Mouse (Mus musculus): ENCODE data around the gene Chchd6.

The Chchd6 gene

DNA sequence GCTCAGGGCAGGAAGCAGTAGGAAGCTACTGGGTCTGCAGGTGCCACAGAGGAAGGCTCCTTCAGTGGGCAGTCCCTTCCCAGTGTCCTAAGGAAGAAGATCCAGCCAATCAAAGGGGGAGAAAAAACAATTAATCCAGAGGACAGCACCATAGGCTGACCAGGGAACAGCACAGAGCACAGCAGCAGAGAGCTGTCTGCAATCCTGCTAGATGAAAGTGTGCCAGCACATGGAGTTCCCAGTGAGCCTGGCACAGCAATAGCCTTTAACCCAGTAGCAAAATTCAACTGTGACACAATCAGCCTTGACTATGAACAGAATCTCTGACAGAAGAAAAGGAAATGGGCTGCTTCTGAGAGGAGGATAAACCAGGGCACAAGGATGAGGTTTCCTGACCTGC, 9.8 kb downstream of the Chchd6 start:
- DNase-seq (ENCODE audit: low read depth, low spot score): no peak

DNA sequence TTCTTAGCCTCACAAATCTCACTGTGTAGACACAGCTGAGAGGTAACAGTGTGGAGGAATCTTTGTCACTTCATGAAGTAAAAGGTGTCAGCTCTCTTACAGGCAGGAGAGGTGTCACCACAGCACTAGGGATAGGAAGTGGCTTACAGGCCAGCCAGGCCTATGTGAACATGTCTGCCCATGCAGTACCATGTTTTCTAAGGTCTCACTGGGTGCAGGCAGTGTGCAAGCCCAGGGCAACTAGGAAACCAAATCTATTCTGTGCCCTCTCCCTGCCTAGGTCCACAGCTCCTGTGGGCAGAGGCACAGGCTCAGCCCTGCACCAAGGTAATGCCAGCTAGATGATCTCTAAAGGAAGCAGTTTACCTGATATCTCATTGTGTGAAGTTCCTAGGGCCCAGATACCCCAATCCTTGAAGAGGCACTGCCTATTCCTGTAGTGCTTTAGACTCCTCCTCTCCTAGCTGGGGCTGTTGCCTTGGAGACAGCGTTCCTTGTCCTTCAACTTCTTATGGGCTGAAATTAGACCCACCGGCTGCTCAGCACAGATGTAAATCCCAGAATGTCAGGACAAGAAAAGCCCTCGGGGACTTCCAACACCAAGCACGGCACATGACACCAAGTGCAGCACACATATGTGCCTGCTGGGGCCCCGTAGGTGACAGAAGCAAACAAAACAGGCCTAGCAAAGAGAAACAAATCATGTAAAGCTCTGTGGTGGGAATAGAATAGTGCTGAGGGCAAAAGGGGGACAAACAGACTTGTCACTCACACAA, 10.6 kb downstream of the Chchd6 start:
- peak; percentile 63 for DNase-seq (ENCODE audit: low read depth, low spot score)

DNA sequence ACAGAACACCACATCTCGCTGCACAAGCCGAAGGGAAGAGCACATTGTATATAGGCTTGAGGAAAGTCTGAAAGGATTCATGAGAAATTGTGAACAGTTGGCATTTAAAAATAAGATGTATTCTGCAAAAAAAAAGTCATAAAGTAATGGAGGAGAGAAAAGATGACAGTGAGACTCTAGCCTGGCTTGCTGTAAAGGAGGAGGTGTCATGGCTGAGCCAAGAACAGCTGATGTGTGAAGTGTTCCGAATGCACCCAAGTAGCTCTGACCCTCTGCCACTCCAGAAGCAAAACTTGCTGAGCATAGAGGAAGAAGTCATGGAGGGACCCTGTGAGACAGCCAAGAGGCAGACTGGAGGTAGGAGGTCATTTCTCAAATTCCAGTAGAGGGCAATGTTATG, 12.3 kb downstream of the Chchd6 start:
- no peak for DNase-seq (ENCODE audit: low read depth, low spot score)

DNA sequence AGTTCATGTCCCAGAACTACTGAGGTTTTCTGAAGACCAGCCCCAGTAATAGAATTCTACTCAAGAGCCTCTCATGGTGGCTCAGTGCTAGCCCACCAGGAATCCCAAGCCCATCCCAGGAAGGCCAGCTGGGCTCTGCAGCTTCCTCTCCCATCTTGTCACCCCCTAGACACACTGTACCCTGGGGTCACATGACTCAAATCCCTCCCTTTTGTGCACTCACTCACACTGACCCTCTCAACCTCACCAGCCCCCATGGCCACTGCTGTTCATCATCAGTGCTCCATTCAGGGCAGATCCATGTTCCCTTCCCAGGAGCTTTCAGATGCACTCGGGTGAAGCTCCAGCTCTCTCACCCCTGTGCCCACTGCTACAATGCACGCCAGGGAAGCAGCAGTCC, 20.8 kb downstream of the Chchd6 start:
- DNase-seq (ENCODE audit: low read depth, low spot score): no peak

DNA sequence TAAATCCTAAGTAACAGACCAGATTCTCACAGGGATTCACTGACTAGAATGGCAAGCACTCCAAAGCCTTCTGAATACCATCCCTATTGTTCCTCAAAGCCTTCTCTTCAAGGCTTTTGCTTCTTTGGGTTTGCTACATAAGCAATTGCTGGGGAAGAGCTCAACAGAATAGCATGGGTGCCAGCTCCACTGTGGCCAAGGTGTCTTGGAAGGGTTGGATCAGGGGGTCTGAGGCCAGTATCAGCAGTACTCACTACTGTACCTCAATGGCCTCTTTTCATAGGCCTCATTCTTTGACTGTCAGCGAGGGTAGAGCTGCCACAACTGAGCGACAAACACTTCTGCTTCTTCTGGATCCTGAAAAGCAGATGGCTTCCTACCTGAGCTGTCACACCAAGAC, 21.7 kb downstream of the Chchd6 start:
- no peak for DNase-seq (ENCODE audit: low read depth, low spot score)

DNA sequence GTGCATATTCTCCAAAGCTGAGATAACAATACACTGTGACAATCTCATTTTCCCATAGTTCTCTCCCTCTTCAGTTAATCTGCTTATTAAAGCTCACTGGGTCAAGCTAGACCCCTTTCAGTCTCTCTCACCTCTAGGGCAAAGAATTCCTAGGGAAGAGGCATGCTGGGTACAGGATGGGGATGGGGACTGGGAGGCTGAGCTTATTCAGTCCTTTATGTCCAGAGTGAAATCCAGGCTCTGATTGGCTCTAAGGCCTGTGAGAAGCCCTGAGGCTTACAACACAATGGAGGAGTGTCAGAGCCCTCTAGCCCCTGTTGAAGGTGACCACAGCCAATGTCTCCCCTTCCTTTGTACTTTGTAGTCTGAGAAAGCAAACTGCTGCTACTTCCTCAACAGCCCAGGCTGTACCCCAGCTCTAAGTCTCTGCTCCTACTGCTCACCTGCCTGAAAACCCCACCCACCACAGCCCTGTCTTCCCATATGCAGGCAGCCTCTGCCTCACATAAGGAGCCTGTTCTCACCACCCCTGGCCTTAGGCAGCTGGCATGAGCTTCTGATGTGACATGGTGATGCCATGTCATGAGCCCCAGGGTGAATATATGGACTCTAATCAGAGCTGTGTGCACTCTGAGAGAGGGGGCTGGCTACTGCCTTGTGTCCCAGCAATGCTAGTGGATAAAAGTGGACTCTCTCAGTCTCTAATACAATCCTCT, 22.4 kb downstream of the Chchd6 start:
- no peak for DNase-seq (ENCODE audit: low read depth, low spot score)

DNA sequence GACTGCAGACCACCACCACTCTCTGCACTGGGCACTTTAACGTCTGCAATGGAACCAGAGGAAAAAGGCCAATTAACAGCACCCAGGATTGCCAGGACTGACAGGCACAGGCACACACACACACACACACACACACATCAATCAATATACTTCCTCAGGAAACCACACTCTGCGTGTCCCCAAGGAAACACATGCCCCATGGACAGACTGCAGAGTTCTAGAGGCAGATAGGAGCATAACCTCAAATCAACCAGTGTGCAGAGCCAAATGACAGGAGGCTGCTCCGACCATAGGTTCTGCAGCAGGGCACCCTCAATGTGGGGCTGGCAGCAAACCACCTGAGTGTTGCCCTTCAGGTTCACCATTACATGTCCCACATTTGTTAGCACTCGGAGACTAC, 26.1 kb downstream of the Chchd6 start:
- DNase-seq (ENCODE audit: low read depth, low spot score): no peak

DNA sequence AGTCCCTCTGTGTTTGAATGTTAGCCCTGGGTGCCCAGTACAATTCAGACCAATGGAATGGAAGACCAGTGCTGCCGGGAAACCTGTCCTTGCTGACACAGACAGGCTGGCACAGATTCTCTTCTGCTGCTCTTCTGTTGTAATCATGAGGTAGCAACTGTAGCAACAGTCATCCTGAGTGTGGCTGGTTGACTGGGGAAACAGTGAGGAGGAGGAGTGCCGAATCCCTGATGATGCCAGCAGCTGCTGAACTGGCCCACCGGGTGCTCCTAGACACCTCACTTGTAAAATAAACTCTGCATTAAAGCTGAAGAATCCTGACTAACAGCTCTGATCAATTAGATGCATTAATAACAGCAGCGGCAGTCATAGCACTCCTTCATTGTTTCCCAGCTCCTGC, 28.7 kb downstream of the Chchd6 start:
- no peak for DNase-seq (ENCODE audit: low read depth, low spot score)

DNA sequence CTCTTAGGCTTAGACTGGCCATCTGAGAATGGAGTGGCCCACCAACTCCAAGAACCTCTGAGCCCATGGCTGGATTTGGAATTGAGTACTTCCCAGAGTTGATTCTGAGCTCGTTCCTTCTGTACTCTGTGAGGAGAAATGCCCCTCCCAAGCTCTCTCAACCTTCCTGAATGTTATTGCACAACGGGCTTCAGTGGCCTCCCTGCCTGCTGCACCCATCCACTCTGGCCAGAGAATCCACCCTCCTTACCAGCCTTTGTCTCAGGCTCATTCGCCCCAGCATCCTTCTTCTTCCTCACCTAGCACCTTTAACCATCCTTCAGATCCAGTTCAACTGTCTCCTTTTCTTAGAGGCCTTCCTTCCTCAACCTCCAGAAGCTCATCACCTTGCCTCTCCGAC, 32.1 kb downstream of the Chchd6 start:
- DNase-seq (ENCODE audit: low read depth, low spot score): no peak

DNA sequence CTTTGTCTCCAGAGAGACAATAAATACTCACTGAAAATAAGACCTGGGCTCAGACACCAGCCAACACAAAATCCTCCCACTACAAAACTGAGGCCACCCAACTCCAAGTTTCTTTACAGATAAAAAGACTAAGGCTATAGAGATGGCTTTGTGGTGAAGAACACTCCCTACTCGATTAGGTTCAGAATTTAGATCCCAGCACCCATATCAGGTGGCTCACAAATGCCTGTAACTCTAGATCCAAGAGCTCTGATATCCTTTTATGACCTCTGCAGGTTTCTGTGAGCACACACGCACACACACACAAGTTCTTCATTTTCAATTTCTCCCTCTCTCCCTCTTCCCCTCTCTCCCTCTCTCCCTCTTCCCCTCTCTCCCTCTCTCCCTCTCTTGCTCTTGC, 34.6 kb downstream of the Chchd6 start:
- no peak for DNase-seq (ENCODE audit: low read depth, low spot score)

DNA sequence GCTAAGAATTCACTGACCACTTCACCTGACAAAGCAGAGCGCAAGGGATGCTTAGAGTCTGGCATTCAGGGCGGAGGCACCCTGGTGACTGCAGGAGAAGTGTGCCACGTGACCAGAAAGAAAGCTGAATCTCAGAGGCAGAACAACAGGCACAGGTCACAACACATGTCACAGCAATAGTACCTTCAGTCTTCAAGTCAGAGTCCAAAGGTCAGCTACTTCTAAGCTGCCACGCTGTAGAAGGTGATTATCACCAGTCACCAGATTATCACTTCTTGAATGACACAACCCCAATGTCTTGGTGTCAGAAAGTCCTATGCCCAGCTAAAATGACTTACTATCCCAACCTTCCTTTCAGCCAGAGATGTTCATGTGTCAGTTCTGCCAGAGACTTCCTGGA, 37.8 kb downstream of the Chchd6 start:
- no peak for DNase-seq (ENCODE audit: low read depth, low spot score)

DNA sequence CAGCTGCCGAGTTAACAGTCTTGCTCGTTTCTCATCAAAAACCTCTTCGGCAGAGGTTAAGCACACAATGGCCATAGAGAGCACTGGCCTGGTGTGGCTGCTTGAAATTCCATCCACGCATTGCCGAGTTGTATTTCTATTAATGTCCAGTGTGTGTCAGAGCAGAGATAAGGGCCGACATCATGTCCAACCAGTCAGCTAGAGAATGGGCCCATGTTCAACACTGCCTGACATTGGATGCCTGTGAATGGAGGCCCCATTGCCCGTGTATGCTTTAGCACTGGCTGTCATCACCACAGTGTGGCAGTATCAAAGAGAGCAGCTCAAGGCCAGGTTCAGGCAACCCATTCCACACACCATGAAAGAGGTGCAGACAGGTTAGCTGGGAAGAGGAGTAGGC, 38.9 kb downstream of the Chchd6 start:
- DNase-seq (ENCODE audit: low read depth, low spot score): no peak

DNA sequence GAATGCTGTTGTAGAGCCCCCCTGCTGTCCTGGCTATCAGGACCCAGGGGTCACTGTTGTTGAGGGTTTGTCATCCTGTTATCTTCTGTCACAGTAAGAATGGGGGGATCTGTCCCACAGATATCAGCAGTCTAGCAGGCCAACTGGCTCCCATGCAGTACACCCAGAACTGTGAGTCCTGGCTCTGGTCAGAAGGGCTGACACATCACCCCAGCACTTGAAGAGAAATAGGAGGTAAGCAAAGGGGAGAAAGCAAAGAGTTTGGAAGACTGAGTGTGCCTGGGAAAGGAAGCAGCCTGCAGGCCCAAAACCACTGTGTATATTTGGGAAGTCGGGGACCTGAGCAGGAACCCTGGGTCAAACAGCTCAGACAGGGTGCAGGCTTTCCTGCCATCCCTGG, 39.5 kb downstream of the Chchd6 start:
- DNase-seq (ENCODE audit: low read depth, low spot score): no peak

DNA sequence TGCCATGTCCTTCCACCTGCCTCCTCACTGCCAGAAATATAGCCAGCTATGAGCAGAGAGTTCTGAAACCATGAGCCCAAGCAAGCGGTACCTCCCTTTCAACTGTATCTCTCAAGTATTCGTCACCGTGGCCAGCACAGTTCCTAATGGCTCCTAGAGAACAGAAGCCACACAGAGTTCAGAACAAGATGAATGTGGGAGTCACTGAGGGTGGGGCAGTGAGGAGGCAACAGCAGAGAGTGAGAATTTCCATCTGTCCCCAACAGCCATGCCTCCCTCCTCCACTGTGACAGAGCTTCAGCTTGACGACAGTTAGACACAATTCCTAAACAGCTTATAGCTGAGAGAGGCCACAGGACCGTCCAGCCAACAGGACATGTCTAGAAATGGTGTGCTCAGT, 41.4 kb downstream of the Chchd6 start:
- DNase-seq (ENCODE audit: low read depth, low spot score): no peak

DNA sequence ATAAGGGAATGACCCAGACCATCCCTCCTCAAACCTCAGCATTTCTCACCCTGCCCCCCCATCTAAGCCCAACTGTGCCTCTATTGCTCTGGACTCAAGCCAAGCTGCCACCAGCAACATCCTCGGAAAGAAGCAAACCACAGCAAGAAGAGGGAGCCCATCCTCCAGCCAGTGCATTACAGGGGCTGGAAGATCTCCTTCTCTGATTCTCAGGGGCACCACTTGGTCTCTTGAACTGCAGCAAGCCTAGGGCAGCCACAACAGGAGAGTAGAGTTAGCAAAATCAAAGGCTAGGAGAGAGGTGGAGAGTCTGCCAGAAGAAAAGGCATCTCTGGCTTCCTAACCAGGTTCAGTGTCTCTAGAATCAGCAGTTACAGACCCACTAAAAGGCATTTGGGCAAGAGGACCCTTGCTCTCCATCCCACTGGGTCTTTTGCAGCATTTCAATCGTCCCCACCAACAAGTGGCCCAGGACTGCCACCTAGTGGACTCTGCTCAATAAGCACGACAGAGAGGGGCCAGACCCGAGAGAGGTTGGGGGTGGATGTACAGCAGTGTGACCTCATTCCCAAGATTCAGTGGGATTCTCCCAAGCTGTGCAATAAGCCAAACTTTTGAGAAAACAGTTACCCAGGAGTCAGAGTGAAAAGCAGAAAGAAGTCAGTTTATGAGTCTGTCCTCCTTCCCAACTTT, 42.3 kb downstream of the Chchd6 start:
- peak; percentile 82 for DNase-seq (ENCODE audit: low read depth, low spot score)

DNA sequence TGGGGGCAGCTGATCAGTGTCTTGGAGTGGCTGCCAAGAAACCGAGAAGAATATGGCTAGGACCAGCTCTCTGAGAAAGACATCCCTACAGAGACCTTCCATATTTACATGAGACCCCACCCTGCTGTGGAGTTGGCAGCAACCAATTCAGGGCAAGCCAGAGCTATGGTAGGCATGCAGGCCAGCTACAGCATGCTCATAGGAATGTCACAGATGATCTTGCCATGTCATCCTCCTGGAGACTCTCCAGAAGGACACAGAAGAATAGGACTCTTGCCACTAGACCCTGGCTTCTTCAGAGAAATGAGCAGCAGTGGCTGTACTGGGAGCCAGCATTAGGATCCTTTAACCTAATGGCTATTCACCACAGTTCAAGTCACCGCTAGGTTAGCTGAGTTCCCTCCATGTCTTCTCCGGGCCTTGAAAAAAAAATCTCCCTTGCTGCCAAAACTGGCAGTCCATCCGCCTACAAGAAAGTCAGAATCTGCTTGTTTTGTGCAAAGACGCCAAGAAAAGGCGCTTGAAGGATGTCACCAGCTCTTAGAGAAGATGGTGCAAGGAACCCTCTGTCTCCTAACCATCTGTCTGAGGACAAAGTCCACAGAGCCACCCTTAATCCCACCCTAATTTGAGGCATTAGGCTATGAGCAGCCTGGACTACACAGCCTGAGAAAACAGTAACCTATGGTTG, 43.0 kb downstream of the Chchd6 start:
- no peak for DNase-seq (ENCODE audit: low read depth, low spot score)

DNA sequence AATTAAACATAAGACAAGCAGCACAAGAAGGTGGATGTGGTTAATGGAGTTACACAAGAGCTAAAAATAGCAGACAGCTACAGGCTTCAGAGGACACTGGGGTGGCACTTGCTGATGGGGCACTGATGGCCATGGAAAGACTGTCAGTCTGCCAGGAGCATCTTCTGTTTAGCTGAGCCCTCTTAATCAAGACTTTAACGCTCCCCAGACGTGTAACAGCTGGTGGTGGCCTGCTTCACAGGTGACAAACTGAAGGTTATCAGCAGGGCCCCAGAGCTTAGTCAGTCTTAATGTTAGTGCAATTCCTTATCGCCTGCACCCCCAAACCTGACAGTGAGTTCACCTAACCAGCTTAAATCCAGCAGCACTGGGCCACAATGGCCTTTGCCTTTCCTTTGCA, 46.3 kb downstream of the Chchd6 start:
- no peak for DNase-seq (ENCODE audit: low read depth, low spot score)

DNA sequence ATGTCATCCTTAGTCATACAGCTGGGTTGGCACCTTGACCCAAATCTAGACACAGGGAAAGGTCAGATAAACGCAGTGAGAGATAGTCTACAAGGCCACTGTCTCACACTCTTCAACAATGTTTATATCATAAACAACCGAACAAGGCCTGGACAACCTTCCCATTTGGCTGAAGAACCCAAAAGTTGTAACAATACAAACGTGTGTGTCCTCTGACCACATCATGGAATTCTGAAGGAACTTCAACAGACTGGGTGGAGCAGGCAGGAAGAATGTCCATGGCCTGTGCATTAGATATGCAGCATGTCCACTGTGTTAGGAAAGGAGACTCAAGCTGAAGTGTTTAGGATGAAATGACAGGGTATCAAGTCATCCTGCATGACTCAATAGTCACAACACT, 47.5 kb downstream of the Chchd6 start:
- no peak for DNase-seq (ENCODE audit: low read depth, low spot score)

DNA sequence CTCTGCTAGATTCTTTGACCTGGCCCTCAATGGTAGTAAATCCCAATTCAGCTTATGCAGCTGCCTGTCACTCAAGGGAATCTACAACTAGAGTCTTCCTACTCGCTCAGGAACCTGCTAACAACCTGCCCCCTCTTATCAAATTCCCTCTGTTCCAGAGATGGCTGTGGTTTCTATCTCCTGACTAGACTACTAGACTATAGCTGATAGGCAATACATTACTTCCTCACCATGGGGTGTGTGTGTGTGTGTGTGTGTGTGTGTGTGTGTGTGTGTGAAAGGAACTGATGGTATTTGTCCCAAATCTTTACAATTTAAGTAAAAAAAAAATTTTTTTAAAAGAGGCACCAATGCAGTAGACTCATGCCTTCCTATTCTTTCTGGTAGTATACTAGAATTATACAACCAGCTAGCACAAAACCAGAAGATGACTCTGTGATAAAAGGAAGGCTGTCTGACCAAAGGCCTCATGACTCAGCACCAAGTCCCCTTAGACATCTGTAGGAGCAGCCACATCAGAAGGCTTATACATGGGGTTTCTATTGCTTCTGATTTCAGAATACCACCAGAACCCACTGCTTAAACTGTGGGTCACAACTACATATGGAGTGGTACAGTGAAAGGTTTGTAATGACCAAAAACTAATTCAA, 57.2 kb downstream of the Chchd6 start:
- DNase-seq (ENCODE audit: low read depth, low spot score): no peak

DNA sequence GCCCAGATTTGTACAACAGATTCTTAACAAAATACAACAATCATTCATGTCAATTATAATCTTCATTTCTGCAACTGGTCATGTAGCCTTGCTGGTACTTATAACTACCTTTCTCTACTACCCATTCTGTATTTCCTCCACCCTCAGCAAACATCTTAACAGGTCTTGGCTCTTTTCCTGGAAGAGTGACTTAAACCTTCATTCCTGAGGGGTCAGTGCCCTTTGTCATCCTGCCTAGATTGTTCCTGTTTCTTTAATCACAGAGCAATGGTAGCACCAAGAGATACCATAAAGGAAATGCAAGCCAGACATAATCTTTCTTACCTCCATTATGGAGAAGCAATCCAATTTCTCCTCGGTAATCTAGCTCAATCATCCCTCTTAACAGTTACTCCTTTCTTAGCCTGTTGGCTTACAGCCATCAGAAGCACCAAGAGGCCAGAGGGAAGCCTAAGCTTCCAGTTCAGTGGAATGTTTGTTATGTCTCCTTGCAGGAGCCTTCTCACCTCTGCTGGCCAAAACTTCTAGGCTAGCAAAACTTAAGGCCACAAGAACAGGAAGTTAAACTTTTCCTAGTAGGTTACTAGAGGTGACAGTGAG, 59.7 kb downstream of the Chchd6 start:
- no peak for DNase-seq (ENCODE audit: low read depth, low spot score)

DNA sequence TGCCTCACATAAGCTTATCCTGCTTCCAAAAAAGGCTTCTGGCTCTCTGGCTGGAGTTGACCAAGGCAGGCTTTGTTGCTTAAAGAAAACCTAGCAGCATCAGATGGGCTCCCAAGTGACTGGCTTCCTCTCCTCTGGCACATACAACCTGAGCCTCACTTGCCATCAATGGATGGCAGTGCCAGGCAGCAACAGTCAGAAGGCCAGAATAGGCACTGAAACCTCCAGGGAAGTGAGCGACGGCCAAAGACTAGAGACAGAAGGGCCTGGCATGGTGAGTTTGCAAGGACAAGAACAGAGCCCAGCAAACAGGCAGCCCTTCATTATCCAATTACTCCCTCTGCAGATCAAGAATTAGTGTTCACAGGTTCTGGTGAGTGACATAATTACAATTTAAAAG, 70.7 kb downstream of the Chchd6 start:
- DNase-seq (ENCODE audit: low read depth, low spot score): no peak
